Mouse (Mus musculus) spleen, embryonic (tissue): ENCODE results near the gene Twf2.

Source experiments
- CTCF ChIA-PET: fragments of 350-600 bp; sonication (Branson Sonifier 250); formaldehyde crosslinking; loops from one replicate; lab custom pipeline; 2022; lab: Charles Lee

The Twf2 gene

DNA sequence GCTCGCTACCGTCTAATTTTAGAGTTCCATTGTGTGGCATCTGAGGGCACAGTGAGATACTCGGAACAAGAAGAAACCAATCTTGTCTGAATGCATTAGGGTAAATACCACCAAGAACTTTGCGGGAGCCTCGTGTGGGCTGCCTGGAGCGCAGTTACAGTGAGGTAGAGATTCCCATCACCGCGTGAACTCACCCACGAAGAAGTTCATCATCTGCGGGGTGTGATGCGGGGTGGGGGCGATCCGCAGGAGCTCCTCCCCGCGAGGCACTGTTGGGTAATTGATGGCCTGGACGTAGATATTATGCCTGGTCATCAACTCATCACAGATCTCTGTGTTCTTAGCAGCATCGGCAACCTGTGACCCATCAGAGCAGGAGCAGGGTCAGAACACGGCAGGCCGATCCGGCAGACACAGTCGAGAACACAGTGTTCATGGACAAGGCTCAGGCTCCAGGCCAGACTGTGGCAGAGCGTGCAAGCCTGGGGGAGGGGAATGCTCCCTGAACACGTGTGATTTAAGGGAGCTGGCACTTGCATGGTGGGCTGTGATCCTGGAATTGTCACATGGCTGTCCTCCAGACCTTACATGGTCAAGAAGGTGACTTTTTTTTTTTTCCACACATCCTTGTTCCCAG lies 32.4 kb downstream of the Twf2 start:
- CTCF ChIA-PET: no interaction called here

DNA sequence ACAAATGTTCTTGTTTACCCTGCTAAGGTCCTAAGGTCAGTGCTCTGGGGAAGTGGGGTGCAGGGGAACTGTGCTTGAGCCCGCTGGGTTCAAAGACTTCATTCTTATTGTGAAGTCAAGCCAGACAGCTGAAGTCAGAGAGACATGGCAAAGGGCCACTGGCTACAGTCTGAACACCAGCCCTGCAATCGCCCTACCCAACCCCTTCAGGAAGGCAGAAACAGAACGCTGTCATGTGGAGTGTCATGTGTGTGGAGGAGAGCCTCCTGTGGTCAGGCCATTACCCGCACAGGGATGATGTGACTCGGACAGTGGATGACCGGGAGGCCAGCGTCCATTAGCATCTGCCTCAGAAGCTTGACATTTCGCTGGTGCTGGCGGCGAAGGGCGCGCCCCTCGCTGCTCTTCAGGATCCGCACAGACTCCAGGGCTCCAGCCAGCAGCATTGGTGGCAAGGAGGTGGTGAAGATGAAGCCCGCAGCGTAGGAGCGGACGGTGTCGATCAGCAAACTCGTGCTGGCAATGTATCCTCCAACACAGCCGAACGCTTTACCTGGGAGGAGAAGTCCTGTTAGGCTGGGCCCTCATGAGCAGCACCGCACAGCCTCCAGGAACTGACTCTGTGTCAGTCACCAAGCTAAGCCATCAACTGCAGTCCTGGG lies 33.4 kb downstream of the Twf2 start:
- CTCF ChIA-PET: interaction anchor here (0.6 kb wide), 1 partner anchor 48 kb away, joined by 3 read pairs; no protein-coding TSS in a partner anchor

DNA sequence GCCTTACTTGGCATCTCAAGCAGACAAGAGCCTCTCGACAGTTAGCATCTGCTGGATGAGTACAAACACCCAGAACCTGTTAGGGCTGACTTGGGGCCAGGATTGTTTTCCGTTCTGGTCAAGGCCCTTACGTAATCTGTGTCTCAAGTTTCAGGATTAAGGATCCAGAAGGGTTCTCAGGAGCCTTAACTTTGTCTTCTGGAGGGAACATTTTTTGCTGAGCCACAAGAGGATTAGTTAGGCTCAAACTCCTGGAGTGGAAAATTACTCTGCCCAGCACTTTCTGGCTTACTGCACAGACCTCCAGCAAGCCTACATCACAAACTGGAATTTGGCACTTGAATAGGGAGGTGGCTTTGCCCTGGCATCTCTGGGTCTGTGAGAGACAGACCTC lies 33.9 kb downstream of the Twf2 start:
- CTCF ChIA-PET: no interaction called here

DNA sequence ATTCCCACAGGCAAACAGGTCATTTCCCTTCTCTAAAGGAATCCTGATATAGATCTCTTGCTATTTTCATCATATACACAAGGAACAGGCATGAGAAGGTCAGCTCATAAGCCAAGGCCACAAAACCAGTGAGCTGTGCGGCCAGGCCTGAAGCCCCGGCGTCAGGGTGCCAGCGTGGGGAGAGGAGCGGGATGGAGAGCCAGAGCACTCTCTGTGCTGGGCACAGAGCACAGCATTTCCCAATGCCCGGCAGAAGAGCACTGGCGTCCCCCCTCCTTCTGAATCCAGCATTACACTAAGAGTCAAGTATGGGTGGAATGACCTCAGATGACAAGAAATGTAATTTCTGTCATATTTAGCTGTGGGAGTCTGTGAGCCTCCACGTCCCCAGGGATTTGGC lies 34.5 kb downstream of the Twf2 start:
- CTCF ChIA-PET: no interaction called here

DNA sequence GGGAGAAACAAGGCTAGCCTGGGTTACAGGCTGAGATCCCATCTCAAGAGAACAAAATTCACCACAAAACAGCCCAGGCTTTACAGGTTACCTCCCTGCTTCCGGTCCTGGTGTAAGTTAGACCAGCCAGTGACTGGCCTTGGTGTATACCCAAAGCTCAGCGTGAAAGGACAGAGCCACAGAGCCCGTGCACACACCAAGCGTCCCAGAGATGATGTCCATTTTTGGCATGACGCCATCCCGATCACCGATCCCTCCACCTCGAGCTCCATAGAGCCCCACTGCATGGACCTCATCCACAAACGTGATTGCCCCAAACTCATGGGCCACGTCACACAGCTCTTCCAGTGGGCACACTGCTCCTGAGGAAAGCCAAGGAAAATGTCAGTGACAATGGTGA lies 35.0 kb downstream of the Twf2 start:
- CTCF ChIA-PET: no interaction called here

DNA sequence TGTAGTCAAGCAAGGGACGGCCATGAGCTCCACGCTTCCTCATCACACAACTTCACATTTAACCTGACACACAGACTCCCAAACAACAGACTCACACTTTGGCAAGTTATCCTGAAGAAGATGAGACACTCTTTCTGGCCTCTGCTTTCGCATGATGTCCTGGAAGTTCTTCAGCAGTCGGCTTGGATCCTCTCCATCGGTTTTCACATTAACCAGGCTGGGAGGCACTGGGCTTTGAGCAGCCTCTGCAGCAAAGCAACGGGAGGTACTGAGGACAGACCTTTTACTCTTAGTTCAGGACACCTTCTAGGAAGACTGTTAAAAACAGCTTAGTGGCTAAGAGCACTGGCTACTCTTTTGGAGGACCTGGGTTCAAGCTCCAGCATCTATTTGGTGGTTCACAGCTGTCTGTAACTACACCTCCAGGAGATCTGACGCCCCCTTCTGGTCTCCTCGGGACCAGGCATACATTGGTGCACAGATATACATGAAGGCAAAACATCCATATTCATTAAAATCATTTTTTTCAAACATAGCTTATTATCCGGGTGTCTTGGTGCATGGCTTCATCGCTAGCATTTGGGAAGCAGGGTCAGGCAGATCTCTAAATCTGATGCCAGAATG lies 38.7 kb downstream of the Twf2 start:
- CTCF ChIA-PET: no interaction called here

DNA sequence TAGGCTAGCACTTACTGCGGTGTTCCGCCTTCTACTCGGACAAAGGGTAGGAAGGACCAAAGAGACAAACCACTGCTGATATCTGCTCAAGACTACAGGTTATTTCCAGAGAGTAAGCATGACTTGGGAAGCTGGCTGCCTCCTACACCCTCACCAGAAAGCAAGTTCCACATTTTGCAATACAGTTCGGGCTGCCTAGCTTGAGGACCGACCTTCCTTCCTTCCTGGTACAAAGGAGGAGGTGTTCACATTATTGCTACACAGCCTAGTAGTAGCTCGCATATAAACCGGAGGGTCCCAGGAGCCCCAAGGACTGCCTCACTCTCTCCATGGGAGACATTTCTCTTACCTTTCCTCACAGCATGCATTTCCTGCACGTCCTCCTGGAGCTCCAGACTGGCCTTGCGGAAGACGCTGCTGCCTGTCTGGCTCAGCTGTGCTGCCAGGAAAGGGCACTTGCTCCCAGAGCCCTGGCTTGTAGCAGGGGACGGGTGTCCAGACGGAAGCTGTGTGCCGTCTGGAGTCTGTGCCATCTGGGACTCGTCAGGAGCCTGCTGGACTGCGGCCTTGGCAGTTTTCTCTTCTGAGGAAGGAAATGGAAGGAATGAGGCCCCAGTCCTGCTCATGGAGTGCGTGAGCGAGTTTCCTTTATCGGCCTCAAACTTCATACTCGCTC lies 40.0 kb downstream of the Twf2 start:
- CTCF ChIA-PET: no interaction called here

DNA sequence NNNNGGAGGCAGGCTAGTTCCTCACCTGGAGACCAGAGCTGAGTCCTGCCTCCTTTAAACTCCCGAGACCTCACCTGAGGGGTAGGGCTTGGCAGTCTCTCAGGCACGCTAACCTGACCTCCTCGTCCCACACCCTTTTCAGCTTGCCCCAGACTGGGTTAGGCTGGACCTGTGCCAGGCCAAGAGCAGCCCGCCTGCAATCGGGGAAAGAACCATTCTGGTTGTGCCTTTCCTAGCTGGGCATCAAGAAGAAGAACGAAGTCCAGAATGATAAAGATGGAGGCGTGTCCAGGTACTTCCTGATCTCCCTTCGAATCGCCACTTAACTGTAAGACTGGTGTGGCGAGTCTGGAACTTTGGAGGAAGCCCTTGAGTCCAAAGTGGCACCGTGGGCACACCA lies 46.6 kb downstream of the Twf2 start:
- CTCF ChIA-PET: no interaction called here

DNA sequence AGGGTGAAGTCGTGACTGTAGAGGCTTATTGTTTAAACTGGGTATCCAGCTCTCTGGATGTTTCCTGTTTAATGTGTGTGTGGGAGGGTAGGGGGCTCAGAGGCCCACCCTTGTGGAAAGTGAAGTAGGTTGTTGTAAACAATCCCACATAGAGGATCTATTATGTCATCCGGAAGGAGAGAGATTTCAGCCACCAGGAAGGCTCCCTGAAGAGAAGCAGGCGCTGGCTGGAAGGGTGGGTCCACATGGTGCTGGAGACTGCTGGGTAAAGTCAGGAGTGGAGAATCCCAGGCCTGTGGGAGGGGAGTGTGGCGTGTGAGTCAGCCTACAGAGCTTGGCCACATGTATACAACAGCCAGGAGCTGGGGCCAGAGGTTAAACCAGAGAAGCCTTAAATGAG lies 47.3 kb downstream of the Twf2 start:
- CTCF ChIA-PET: no interaction called here

DNA sequence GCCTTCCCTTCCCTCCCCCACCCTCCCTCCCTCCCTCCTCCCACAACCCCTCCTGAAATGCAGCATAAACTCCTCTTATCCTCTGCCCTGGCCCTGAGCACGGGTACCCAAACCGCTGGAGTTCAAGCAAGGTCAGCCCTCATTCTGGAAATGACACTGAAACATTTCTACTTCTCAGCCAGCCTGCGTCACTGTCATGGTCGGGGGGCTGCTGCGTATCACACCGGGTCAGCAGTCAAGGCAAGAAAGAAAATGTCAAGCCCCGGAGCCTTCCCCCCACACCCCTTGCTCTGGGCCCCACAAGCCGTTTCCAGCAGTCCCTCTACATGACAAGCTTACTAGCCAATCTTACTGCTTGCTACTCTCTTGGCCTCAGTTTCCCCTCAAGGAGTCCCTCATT lies 48.2 kb downstream of the Twf2 start:
- CTCF ChIA-PET: no interaction called here

DNA sequence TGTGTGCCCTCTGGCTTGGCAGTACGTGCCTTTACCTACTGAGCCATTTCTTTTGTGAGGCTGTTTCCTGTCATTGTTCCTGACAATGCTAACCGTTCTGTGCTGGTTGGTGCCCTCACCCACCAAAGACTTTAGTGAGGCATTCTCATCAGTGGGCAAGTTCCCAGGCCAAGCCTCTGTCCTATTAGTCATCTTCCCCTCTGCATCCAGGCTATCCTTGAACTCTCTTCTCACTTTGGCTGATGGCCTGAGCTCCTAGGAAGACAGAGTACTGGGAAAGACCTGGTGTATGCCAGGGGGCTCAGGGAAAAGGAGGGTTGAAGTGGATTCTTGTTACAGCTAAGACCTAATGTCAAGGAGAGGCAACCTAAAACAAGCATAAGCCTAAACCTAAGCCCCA lies 51.1 kb downstream of the Twf2 start:
- CTCF ChIA-PET: no interaction called here

DNA sequence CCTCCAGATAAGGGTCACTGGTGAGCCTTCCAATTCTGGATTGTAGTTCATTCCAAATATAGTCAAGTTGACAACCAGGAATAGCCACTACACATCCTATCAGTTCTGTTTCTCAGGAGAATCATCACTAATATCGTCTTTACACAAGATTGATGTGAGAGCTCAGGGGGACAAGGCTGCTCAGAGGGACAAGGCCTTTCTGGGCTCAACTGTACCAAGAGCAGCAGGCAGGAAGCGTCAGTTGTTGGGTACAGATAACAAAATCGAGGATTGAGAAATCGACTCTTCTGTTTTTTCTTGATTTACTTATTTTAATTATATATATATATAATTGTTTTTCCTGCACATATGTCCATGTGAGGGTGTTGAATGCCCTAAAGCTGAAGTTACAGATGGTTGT lies 55.5 kb downstream of the Twf2 start:
- CTCF ChIA-PET: no interaction called here

DNA sequence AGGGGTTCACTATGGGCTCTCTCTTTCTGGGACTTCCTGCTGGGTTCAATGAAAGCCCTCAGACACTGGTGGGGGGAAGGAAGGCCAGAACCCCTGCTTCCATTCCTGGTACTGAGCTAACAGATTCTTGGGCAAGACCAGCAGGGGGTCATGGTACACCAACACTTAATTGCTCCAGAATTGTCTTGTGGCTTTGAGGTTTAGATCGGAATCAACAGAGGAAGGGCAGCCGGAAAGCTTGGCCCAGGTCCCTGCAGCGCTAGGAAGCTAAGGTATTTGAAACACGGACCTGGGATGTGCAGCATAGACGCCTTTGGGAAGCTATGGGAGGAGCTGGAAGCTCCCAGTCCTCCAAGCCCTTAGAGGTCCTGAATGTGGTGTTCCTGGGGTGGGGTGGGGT lies 56.1 kb downstream of the Twf2 start:
- CTCF ChIA-PET: no interaction called here

DNA sequence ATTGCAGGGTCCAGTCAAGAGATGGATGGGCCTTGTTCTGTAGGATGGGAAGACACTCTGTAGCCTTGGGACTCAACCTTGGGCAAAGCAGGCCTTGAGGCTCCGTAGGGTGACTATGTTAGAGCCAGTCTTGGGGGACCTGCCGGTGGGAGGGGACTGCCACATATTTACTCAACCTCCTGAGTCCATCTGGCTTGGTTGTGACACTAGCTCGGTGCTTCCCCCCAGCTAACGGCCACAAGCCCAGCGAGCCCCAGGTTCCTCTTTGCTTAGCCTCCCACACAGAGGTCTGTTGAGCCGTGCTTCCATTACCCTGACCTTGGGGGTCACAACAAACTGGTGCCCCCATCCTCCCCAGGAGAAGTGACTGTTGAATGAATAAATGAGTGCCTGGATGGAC lies 58.1 kb downstream of the Twf2 start:
- CTCF ChIA-PET: no interaction called here

DNA sequence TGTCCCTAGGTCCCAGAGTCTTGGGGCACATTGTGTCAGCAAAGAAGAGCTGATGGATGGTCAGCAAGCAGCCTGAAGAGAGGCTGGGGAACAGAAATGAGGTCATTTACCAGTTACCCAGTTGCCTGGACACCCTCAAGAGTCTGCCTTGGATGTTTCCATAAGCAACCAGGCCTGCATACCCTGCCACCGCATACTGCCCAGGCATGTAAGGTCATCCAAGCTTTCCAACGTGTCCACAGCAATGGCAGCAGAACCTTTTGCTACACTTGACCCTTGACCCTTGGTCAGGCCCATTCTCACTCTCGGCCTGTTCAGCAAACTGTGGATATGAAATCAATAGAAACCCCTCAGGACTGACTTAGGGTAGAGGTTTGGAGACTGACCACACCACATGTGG lies 58.6 kb downstream of the Twf2 start:
- CTCF ChIA-PET: no interaction called here

DNA sequence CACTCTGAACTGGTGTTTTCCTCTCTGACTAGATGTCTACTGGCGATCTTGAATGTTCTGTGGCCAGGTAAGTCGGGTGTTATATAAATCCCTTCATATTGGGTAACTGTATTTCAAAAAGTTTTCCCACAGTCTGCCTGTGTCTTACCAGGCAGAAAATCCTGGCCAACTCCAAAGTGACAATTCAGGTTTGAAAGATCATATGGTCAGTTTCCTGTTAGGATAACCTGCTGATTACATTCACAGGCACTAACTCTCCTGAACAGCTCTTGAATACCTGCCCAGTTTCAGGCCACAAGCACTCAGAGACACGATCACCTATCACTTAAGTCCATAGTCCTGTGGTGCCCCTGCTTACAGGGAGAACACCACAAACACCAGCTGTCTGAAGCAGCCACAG lies 59.2 kb downstream of the Twf2 start:
- CTCF ChIA-PET: no interaction called here

DNA sequence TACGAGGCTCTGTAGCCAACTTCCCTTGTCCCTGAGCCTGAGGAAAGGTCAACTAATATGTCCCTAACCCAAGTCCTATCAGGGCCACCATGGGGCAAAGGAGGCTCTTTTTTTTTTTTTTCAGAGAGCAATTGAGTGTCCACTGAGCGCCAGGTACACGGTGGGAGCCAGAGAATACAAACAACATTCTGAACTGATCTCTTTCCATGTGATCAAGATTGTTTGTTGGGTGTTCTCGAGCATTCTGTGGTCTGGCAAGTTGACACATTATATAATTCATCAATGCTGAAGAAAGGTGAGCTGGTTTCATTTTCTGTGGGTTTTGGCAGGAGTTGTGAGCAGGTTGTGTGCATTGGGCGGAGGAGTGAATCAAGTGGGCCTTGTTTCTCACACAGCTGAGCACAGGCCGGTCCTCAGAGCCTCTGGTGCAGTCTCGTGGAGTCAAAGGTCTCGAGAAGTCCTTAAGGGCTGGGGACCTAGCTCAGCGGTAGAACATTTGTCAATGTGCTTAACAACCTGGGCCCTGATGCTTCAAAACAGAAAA lies 60.5 kb downstream of the Twf2 start:
- CTCF ChIA-PET: interaction anchor here (0.7 kb wide), 1 partner anchor 67 kb away, joined by 8 read pairs; no protein-coding TSS in a partner anchor
